ENCODE assay signal across 13 mouse cellular contexts in the genomic region with DNA sequence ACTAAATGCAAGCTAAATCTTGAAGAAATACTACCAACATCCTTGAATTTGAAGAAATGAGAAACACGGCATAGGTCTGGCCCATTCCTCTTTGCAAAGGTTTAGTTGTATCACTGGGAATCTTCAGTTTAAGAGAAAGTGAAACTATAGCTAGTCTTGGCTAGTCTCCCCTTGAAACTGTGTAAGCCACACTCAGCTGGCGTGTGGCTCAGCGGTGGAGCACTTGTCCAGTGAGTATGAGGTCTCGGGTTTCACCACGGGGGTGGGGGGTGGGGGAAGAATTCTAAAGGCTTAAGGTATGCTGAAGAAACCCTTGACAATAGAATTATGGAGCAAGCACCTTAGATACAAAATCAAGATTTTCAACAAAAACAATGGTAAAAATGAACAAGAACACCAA. TPM values are rescaled to one million over a fixed set of nuclear protein-coding genes. Genes with fewer than 3 reads are reported as not detected.
"Had no signal": no experiment of that assay in that cellular context is flagged by ENCODE, and none has a peak within 500 bp of the region (broad histone marks: within the 10 kb centered on the region; RNA-seq: fewer than 3 reads in every experiment).

No protein-coding gene starts in this region.

- H3K4me3 ChIP-seq: layer of hippocampus, adult 2 months; left cerebral cortex, adult 2 months; limb, embryonic 10.5 days; megakaryocyte, embryonic 14.5 days; midbrain, embryonic 12.5 days; neural tube, embryonic 15.5 days had no signal

- DNase-seq: kidney, postnatal 10 days; kidney, postnatal 4 days; lung, embryonic 14.5 days; lung, postnatal 10 days had no signal

- H3K36me3 ChIP-seq: limb, embryonic 10.5 days; midbrain, embryonic 12.5 days; neural tube, embryonic 15.5 days had no signal

- H3K27ac ChIP-seq: layer of hippocampus, adult 2 months; left cerebral cortex, adult 2 months; limb, embryonic 10.5 days; macrophage; midbrain, embryonic 12.5 days; neural tube, embryonic 15.5 days; stomach, postnatal 0 days had no signal

- H3K4me2 ChIP-seq: liver, embryonic 11.5 days; lung, embryonic 14.5 days; midbrain, embryonic 12.5 days; neural tube, embryonic 15.5 days had no signal

- H3K27me3 ChIP-seq: neural tube, embryonic 15.5 days had no signal

- H3K9ac ChIP-seq: lung, embryonic 14.5 days; midbrain, embryonic 12.5 days; neural tube, embryonic 15.5 days had no signal

- H3K9me3 ChIP-seq: limb, embryonic 10.5 days; midbrain, embryonic 12.5 days; neural tube, embryonic 15.5 days had no signal

RNA-seq across cellular contexts. Expression of gene Kif26b, which starts 5.8 kb away (rescaled TPM):
- polyA plus RNA-seq: macrophage had no signal
